Mouse (Mus musculus) cerebellum, adult 11-12 months (tissue): ENCODE data around the gene Rarb.

ENCODE experiments used
- DNase-seq: peaks from one replicate; pipeline ENCODE4 v3.0.0; 2022

Gene Rarb

DNA sequence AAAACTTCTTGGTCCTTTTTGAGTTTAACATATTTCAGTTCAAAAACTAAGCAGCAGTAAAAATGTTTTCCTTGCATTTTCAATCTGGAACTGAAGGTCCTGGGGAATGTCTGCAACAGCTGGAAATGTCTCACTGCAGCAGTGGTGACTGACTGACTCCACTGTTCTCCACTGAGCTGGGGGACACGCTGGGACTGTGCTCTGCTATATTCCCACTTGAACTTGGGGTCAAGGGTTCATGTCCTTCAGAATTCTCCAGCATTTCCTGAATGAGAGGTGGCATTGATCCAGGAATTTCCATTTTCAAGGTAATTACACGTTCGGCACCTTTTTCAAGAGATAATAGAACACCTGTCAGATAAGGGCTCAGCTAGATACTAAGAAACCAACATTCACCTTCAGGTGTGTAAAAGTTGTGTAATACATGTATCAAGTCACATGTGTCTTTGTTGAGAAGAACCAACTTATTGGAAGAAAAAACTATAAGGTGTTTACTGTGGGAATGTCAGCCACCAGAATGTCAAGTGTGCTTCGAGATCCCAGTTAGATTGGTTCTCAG lies 386.9 kb downstream of the Rarb start:
- no peak for DNase-seq

DNA sequence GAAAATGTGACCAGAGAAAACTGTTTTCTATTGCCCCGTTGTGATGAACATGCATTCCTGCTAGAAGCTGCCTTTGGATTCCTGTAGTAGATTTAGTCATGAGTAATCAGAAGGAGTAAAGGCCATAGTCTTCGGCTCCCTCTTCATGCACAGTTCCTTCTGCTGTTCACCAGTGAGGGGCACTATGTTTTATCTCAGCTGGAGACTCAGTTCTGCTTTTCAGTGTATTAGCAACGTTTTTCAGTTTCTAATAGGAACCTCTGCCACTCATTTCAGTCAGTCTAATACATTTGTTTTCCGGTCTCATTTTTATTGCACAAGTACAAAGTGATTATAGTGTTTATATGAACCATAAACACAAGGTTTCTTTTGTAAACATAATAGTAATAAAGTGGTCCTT lies 391.4 kb downstream of the Rarb start:
- no peak for DNase-seq

DNA sequence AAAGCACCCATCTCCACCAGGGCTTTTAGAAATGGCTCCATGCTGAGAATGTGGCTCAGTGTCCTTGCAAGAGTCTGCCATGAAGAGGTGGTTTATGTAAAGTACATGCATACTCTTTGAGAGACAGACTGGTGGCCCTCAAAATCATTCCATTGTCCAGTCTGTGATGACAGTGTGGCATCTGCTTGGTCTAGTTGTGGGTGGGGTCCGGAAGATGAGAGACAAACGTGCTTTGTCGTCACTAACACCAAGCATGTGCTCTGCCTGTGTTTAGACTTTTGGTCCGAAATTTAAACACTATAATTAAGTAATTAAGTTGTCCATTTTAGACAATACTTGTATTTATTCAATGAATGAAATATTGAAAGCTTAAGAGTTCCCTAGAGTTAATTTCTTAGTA lies 404.8 kb downstream of the Rarb start:
- no peak for DNase-seq

GRCm38 (mm10) chr14:16405187-16405586 lies 413.8 kb downstream of the Rarb start:
- no peak for DNase-seq

GRCm38 (mm10) chr14:16384783-16385182 lies 434.2 kb downstream of the Rarb start:
- no peak for DNase-seq
